Mouse (Mus musculus): ENCODE measurements around the gene Bmpr2. TPM values are rescaled to one million over a fixed set of nuclear protein-coding genes. Genes with fewer than 3 reads are reported as not detected.

The Bmpr2 gene
- polyA plus RNA-seq, 1 experiment from 2014 or later = 0.87 TPM

DNA sequence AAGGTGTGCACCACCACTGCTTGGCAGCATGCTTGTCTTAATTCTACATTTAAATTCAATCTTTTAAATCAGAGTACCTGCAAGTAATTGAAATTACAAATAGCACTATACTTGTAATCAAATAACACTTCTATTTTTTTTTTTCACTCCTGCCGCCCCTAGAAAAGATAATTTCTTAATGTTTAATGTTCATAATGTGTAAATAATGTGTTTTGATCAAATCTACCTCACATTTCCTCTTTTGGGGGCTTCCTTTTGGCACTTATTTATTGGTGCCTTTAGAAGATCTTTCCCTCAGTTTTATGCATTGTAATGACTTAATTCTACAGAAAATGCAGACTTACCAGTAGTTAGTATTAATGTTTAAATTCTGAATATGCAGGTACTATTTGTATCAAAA lies 160.5 kb downstream of the Bmpr2 start:
- Histone ChIP-seq H3K9me3 (replicated peaks; ENCODE audit: control insufficient read depth, low read length) (no peaks in the 10 kb centered on the region), H3K4me1 (ENCODE audit: control insufficient read depth, low read depth, low read length) (no peaks in the 10 kb centered on the region), H3K27me3 (ENCODE audit: control insufficient read depth, insufficient read depth, low read depth, low read length) (no peaks in the 10 kb centered on the region), H3K36me3 (ENCODE audit: control insufficient read depth, insufficient read depth) (no peaks in the 10 kb centered on the region), H3K9ac (ENCODE audit: low read depth, low read length) (no peak overlapping the region), H3K4me3 (ENCODE audit: low read depth, low read length) (no peak overlapping the region), H3K27ac (ENCODE audit: low read length) (no peak overlapping the region), H3K4me2 (ENCODE audit: low read depth, low read length) (no peak overlapping the region)
- WGBS (ENCODE audit: insufficient replicate concordance) = 56% methylated on average over 1 of the region's 1 CpGs
- no peak for ATAC-seq (ENCODE audit: low read depth)

DNA sequence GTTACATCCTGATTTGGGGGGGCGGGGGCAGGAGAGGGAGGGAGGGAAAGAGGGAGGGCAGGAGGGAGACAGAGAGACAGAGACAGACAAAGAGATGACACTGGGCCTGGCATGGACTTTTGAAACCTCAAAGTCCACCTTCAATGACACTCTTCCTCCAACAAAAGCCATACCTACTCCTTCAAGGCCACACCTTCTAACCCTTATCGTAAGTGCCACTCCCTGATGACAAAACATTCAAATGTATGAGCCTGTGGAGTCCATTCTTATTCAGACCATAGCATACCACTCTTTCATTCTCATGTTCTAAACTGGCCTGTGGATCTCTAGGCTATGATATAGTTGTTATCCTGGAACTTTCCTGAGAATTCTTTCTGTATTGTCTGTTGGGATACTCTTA lies 161.2 kb downstream of the Bmpr2 start:
- ATAC-seq (ENCODE audit: low read depth) = no peak
- Histone ChIP-seq H3K4me3 (ENCODE audit: low read depth, low read length) (no peak overlapping the region), H3K27ac (ENCODE audit: low read length) (no peak overlapping the region), H3K4me2 (ENCODE audit: low read depth, low read length) (no peak overlapping the region), H3K9ac (ENCODE audit: low read depth, low read length) (no peak overlapping the region), H3K9me3 (replicated peaks; ENCODE audit: control insufficient read depth, low read length) (no peaks in the 10 kb centered on the region), H3K27me3 (ENCODE audit: control insufficient read depth, insufficient read depth, low read depth, low read length) (no peaks in the 10 kb centered on the region), H3K36me3 (ENCODE audit: control insufficient read depth, insufficient read depth) (no peaks in the 10 kb centered on the region), H3K4me1 (ENCODE audit: control insufficient read depth, low read depth, low read length) (no peaks in the 10 kb centered on the region)
- whole genome bisulfite sequencing (ENCODE audit: insufficient replicate concordance) = 77% methylated on average over 2 of the region's 2 CpGs

DNA sequence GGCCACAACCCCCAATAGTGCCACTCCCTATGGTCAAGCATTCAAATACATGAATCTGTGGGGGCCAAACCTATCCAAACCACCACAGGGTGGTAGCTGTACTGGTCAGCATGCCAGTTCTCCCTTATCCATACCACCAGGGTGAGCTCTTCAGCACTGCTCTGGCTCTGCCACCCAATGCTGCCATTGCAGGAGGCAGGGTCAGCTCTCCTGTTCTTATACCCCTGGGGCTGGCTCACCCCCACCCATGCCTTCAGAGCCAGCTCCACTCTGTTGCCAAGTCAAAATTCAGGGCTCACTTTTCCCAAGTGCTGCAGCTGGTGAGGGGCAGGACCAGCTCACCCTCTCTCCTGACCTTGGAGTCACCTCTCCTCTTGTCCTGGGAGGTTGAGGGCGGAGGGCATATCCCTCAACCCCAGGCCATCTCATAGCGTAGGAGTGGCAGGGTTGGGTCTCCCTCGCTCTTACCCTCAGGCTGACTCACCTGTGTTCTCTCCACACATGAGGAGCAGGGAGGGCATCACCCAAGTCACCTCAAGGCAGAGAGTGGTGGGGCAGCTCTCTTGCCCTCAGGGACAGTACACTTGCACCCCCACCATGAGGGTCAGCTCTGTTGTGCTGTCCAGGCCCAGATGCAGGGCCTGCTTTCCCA lies 162.9 kb downstream of the Bmpr2 start:
- WGBS (ENCODE audit: insufficient replicate concordance) = 76% methylated on average over 3 of the region's 3 CpGs
- H3K4me1 ChIP-seq (ENCODE audit: control insufficient read depth, low read depth, low read length) = no peaks in the 10 kb centered on the region
- H3K36me3 ChIP-seq (ENCODE audit: control insufficient read depth, insufficient read depth) = no peaks in the 10 kb centered on the region
- no peaks in the 10 kb centered on the region for H3K9me3 ChIP-seq (replicated peaks; ENCODE audit: control insufficient read depth, low read length)
- H3K27me3 ChIP-seq (ENCODE audit: control insufficient read depth, insufficient read depth, low read depth, low read length) = no peaks in the 10 kb centered on the region
- no peak overlapping the region for H3K9ac ChIP-seq (ENCODE audit: low read depth, low read length)
- no peak for ATAC-seq (ENCODE audit: low read depth)
- H3K27ac ChIP-seq (ENCODE audit: low read length) = no peak overlapping the region
- no peak overlapping the region for H3K4me2 ChIP-seq (ENCODE audit: low read depth, low read length)
- H3K4me3 ChIP-seq (ENCODE audit: low read depth, low read length) = no peak overlapping the region

DNA sequence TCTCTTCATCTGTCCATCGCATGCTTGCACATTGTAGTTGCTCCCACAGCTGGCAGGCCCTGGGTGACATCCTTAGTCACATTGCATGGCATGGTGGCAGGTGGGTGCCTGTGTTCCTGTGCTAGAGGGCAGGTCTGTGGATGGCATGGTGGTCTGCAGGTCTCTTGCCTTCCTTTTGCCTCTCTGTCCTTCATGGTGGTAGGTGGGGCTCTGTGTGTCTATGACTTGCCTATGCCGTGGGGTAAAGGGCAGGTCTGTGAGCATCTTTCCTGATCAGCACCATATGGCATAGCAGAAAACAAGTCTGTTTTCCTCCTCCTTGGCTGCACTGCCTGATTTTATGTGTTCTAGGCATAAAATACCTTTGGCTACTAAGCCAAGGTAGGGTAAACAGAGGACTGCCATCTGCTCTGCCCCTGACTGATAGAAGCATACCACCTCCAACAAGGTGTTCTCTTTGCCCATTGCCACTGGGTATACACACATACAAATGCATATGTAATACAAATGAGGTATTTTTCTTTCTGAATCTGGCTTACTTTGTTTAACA lies 164.0 kb downstream of the Bmpr2 start:
- WGBS (ENCODE audit: insufficient replicate concordance) = 78% methylated on average over 2 of the region's 2 CpGs
- Histone ChIP-seq H3K4me2 (ENCODE audit: low read depth, low read length) (no peak overlapping the region), H3K9ac (ENCODE audit: low read depth, low read length) (no peak overlapping the region), H3K27me3 (ENCODE audit: control insufficient read depth, insufficient read depth, low read depth, low read length) (no peaks in the 10 kb centered on the region), H3K36me3 (ENCODE audit: control insufficient read depth, insufficient read depth) (no peaks in the 10 kb centered on the region), H3K4me3 (ENCODE audit: low read depth, low read length) (no peak overlapping the region), H3K4me1 (ENCODE audit: control insufficient read depth, low read depth, low read length) (no peaks in the 10 kb centered on the region), H3K9me3 (replicated peaks; ENCODE audit: control insufficient read depth, low read length) (no peaks in the 10 kb centered on the region), H3K27ac (ENCODE audit: low read length) (no peak overlapping the region)
- no peak for ATAC-seq (ENCODE audit: low read depth)

Other genes with a start within 250 kb of the Bmpr2 start
- gene Gm973, start 247.1 kb upstream of the Bmpr2 start, polyA plus RNA-seq (2015; fragmentation: Nextera tagmentation; extraction: Ambion mirVana) = 0.12 TPM in 1 of 2 replicates, not detected in the other
- 90.3 and 117 TPM in 2 replicates for gene Sumo1, start 92.6 kb upstream of the Bmpr2 start, polyA plus RNA-seq (2015; fragmentation: Nextera tagmentation; extraction: Ambion mirVana)
- gene Nop58, start 78.4 kb upstream of the Bmpr2 start, polyA plus RNA-seq (2015; fragmentation: Nextera tagmentation; extraction: Ambion mirVana) = 87.7 and 97.4 TPM in 2 replicates
- 1.0 and 1.1 TPM in 2 replicates for gene Fam117b, start 149.6 kb downstream of the Bmpr2 start, polyA plus RNA-seq (2015; fragmentation: Nextera tagmentation; extraction: Ambion mirVana)

Measured in liver, embryonic 16.5 days (tissue).